Mouse (Mus musculus) kidney, postnatal 14 days (tissue): ENCODE results near the gene Ino80b.

Experiments
- DNase-seq: peaks from one replicate; pipeline ENCODE4 v3.0.0; 2022; ENCODE audit warnings: mixed read lengths

The Ino80b gene

DNA sequence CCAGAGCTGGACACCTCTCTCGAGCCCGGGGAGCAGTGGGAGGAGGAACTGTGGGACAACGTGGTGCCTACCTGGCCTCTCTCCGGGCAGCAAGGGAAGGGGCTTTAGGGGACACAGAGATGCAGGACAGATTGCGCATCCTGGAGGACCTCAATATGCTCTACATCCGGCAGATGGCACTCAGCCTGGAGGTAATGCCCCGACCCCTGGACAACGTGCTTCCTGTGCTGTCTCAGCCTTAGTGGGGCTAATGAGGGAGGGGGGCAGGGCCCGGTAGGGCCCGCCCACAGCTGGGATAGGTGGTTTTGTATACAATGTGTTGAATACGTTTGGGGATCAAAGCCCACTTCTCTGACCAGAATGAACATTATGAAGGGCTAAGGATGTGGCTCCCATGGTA lies 12.8 kb upstream of the Ino80b start:
- DNase-seq = peak; percentile 59

GRCm38 (mm10) chr6:83137576-83137950 lies 12.3 kb upstream of the Ino80b start:
- DNase-seq = peak; percentile 94

- DNase-seq = peak; percentile 82
Observed at GRCm38 (mm10) chr6:83136881-83137575, 11.8 kb upstream of the Ino80b start.

DNA sequence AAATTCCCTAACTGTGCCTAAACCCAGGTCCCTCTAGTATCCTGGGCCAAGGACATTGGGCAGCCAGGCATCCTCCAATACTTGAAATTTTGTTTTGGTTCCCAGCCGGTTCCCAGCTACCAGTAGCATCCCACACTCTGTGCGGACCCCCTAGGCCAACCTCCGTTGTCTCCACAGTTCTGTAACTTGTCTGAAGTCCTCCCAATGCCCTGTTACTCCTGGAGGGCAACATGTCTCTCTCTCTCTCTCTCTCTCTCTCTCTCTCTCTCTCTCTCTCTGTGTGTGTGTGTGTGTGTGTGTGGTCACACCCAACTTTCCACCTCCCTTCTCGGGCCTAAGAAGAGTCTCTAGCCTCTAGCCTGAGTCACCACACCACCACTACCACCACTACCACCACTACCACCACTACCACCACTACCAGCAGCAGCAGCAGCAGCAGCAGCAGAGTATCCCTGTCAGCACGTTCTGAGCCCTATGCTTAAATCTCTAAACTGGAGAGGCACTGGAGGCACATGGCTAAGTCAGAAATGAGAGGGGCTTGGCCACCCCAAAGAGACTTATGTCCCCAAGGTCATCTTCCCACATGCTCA lies 11.2 kb upstream of the Ino80b start:
- DNase-seq = no peak

DNA sequence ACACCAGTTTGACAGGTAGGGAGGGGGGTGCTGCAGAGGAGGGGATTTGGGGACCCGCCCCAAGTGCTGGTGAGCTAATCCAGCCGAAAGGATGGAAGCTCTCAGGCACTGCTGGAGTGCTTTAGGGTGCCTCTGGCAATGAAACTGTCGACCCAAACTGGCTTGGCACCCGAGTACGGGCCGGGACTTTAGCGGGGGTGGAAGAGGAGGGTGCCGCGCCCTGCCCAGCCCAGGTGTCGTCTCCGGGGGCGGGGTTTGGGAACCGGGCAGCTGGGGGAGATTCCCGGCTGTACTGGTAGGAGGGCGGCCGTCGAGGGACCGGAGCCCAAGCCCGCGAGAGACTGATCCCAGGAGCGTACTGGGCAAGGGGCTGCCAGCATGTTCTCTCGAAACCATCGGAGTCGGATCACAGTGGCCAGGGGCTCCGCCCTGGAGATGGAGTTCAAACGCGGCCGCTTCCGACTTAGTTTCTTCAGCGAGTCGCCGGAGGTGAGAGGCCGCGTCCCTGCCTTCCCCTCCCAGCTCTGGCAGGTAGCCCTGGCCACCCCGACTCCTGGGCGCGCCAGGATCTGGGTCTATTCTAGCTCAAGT lies 10.4 kb upstream of the Ino80b start:
- peak; percentile 76 for DNase-seq

GRCm38 (mm10) chr6:83134951-83135513 lies 9.8 kb upstream of the Ino80b start, which contains the start of gene Rtkn:
TSS of gene Rtkn (plus strand) at chr6:83135463.
- no peak for DNase-seq

DNA sequence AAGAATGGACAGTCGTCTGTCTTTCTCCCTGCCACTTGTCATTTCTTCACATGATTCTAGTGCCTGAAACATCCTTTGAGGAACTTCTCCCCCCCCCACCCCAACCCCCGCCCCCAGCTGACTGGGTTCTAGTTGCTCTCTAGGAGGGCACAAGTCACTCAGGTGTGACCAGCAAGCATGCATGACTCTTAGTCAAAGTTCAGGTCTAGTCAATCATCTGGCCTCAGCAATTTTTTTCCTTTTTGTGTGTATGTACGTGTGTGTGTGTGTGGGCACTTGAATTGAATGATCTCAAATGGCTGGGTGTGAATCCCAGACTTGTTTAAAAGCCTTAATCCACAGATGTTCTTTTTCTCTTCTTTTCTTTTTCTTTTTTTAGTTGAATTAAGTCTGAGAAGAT lies 9.0 kb upstream of the Ino80b start:
- DNase-seq = no peak

DNA sequence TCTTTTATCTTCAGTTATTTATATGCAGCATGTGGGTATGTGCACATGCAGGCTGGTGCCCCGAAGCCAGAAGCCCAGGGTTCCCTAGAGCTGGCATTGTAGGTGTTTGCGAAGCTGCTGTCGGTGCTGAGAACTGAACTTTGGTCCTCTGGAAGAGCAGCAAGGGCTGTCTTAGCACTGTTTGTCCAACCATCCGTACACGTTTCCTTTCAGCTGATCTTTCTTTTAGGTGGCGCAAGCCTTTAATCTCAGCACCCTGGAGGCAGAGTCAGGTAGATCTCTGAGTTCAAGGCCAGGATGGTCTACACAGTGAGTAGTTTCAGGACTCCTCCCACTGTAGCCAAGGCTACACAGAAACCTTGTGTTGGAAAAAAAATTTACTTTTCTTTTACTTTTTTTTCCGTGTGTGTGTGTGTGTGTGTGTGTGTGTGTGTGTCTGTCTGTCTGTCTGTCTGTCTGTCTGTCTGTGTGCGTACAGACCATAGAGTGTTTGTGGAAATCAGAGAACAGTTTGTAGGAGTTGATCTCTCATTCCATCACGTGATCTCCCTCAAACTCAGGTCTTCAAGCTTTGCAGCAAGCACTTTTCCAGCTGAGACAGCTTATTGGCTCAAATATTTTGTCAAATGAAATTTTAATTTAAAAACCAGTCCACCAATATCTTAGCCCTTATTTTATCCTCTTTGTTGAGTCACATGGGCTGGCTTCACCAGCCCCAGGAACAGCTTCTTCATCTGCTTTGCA lies 7.1 kb upstream of the Ino80b start:
- no peak for DNase-seq

- DNase-seq = peak; percentile 82
Observed at GRCm38 (mm10) chr6:83131469-83132034, 6.3 kb upstream of the Ino80b start.

GRCm38 (mm10) chr6:83127419-83127818 lies 2.2 kb upstream of the Ino80b start:
- DNase-seq = no peak

- peak; percentile 95 for DNase-seq
Observed at GRCm38 (mm10) chr6:83124851-83125312, 349 bp downstream of the Ino80b start.

DNA sequence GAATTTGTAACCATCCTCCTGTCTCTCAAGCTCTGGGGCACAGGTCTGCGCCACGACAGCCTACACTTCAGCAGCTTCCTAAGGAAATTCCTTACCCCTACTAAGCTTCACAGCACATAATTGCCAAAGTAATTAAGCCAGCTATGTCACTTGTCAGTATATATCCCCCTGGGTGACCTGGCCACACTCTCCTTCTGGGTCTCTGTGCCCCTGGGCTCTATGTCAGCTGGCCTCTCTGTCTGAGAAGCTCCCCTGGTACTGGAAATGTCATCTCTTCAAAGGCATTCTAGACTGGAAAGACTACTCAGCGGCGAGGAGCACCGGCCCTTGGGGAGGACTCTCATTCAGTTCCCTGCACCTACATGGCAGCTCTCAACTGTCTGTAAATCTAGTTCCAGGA lies 2.3 kb downstream of the Ino80b start:
- no peak for DNase-seq

- no peak for DNase-seq
Observed at GRCm38 (mm10) chr6:83121863-83122710, 3.1 kb downstream of the Ino80b start.

- DNase-seq = peak; percentile 98
Observed at GRCm38 (mm10) chr6:83120930-83121862, 4.0 kb downstream of the Ino80b start, which contains the start of gene Wbp1. TSS of gene Wbp1 (minus strand) at chr6:83121559.

DNA sequence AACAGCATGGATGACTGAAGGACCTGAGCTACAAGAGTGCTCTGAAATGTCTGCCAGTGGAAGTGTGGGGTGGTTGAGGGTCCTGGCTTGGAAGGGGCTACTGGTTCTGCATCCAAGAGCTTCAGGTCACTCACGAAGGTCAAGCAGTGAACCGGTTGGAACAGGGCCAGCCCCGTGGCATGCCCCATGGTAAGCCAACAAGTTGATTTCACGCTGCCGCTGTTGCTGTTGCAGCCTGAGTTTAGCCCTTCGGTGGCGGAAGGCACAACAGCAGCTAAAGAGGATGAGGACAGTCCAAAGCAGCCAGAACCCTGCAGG lies 5.5 kb downstream of the Ino80b start:
- peak; percentile 47 for DNase-seq

GRCm38 (mm10) chr6:83118825-83119733 lies 6.2 kb downstream of the Ino80b start:
- DNase-seq = no peak

DNA sequence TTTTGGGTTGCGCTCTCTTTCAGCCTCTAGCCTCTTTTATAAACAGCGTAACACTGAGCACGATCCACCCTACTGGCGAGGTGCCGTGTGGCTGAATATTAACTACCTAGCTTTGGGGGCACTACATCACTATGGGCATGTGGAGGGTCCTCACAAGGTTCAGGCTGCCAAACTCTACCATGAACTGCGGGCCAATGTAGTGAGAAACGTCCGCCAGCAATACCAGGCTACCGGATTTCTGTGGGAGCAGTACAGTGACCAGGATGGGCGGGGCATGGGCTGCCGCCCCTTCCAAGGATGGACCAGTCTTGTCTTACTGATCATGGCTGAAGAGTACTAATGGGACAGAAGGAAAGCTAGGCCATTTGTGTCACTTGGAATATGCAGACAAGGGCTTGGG lies 6.9 kb downstream of the Ino80b start:
- DNase-seq = no peak

DNA sequence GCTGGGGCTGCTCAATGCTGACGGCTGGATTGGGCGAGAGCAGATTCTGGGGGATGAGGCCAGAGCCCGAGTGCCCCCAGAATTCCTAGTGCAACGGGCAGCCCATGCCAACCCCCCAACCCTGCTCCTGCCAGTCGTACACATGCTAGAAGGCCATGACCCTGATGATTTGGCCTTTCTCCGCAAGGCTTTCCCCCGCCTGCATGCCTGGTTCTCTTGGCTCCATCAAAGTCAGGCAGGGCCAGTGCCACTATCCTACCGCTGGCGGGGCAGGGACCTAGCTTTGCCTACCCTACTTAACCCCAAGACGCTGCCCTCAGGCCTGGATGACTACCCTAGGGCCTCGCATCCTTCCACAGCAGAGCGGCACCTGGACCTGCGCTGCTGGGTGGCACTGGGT lies 7.6 kb downstream of the Ino80b start:
- no peak for DNase-seq

GRCm38 (mm10) chr6:83117165-83117438 lies 8.1 kb downstream of the Ino80b start:
- no peak for DNase-seq
